Mouse (Mus musculus) intestine, embryonic 15.5 days (tissue): ENCODE results near the gene Gstm3. TPM values are rescaled to one million over a fixed set of nuclear protein-coding genes. Genes with fewer than 3 reads are reported as not detected.
"Not testable (repeated sequence)": the region's sequence is repeated elsewhere in the genome, so short reads cannot be mapped to it uniquely, and the experiment has no call there.

Source experiments
- ATAC-seq: fragments of 200-750 bp; cut with Nextera tagmentation; 2 replicates; pipeline ENCODE4 v1.8.0; 2017; ENCODE audit warnings: moderate TSS enrichment, moderate library complexity
- H3K27ac ChIP-seq: fragments of 300-500 bp; sonication (generic); 2 replicates; pipeline ENCODE4 v1.5.1; 2015; ENCODE audit warnings: mild to moderate bottlenecking, inconsistent platforms
- H3K27me3 ChIP-seq: fragments of 300-500 bp; sonication (generic); replicated peaks from 2 replicates; pipeline ENCODE4 v1.6.1; 2015; ENCODE audit warnings: inconsistent platforms
- H3K36me3 ChIP-seq: fragments of 300-500 bp; sonication (generic); 2 replicates; pipeline ENCODE4 v1.6.1; 2015; ENCODE audit warnings: inconsistent platforms
- H3K4me1 ChIP-seq: fragments of 300-500 bp; sonication (generic); replicated peaks from 2 replicates; pipeline ENCODE4 v1.6.1; 2015; ENCODE audit warnings: inconsistent platforms
- H3K4me2 ChIP-seq: fragments of 300-500 bp; sonication (generic); replicated peaks from 2 replicates; pipeline ENCODE4 v1.6.1; 2015; ENCODE audit warnings: mild to moderate bottlenecking, inconsistent platforms
- H3K4me3 ChIP-seq: fragments of 300-500 bp; sonication (generic); replicated peaks from 2 replicates; pipeline ENCODE4 v1.5.1; 2015; ENCODE audit warnings: inconsistent platforms
- H3K9ac ChIP-seq: fragments of 300-500 bp; sonication (generic); 2 replicates; pipeline ENCODE4 v1.6.1; 2015; ENCODE audit warnings: inconsistent platforms
- H3K9me3 ChIP-seq: fragments of 300-500 bp; sonication (generic); 2 replicates; pipeline ENCODE4 v1.6.1; 2016; ENCODE audit warnings: inconsistent platforms
- WGBS: fragments of 180-500 bp; shearing (Covaris S2); methylation state at CpG from one replicate; pipeline ENCODE4 v1.1.7; 2015; 5-methylcytosine and 5-hydroxymethylcytosine counted together
- polyA plus RNA-seq: library from polyadenylated mRNA; unstranded; fragments of >200 nt; fragmentation: Nextera tagmentation; extraction: Ambion mirVana; gene quantifications from 2 replicates; pipeline ENCODE4 v1.2.1, GENCODE M21; 2015

The Gstm3 gene
- polyA plus RNA-seq: 153 and 154 TPM in 2 replicates

DNA sequence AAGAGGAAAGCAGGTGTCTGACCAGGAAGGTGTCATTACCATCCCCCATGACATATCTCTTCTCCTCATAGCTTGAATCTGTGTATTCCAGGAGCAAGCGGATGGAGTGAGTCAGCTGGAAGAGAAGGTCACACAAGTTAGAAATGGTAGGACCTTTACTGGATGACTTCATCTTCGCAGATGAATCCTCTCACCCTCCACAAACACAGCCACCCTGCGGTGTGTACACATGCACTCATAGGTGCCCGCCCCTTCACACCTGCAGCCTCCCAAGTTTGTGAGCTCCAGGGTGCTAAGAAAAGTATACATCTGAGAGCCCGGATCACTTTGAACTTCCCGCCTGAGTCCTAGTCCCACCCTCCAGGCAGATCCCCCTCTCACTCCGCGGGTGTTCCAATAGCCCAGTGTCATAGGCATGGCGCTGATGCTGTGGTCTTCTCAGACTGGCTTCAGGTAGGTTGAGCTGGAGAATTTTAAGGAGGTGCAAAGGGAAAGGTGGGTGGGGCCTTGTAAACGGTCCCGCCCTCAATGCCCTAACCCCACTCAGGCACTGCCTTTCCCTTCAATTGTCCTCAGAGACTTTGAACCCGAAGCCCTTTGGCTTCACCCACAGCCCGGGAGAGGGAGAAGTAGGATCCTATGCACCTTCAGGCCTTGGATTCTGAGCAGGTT lies at the start of gene Gstm3:
Gstm3 (minus strand) TSS at position 560 of the 672 bp plus-strand sequence.
- Histone ChIP-seq H3K36me3 (no peaks in the 10 kb centered on the region), H3K4me1 (0 out of 2 replicates have a peak, but pooled peaks cover 8% of the 10 kb centered on the region), H3K9me3 (no peaks in the 10 kb centered on the region), H3K27ac (no peak within 1 kb of the TSS), H3K4me3 (0 out of 2 replicates have a peak within 1 kb of the TSS, but pooled peaks have one; percentile 11), H3K9ac (no peak within 1 kb of the TSS), H3K4me2 (peak within 1 kb of the TSS; percentile 45), H3K27me3 (no peaks in the 10 kb centered on the region)
- WGBS: 37% methylated on average over 13 of the region's 13 CpGs
- ATAC-seq: peak; percentile 84

DNA sequence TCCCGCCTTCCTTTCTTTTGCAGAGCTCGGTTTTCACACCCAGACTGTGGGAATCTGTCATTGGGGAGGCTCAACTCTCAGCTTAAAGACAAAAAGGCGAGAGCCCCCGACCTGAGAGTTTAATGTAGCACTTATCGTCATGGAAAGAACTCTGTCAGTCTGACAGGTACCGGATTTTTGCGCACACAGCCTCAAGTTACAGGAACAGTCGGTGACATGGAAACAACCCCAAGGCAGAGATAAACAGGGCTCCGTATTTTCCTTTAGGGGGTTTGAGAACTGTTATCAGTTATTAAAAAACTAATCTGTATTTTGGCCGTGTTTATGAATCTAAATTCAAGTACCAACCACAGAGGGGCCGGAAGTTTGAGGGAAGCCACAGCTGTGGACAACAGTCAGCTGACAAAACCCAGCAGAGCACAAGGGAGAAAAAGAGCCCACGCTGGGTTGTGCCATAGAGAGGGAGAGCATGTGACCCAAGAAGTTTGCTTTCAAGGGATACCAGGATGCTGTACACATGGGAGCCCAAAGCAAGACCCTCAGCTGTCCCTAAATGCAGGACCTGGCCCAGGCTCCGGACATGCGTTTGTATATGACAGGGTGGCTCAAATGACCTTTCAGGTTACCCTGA lies 49.2 kb upstream of the Gstm3 start:
- Histone ChIP-seq H3K27me3 (no peaks in the 10 kb centered on the region), H3K4me1 (peaks cover 21% of the 10 kb centered on the region), H3K9ac (peak overlapping the region; percentile 33), H3K4me2 (peak overlapping the region; percentile 73), H3K36me3 (no peaks in the 10 kb centered on the region), H3K27ac (peak overlapping the region; percentile 91), H3K4me3 (peak overlapping the region; percentile 40), H3K9me3 (no peaks in the 10 kb centered on the region)
- ATAC-seq: peak; percentile 18; the same call in 1 of the 2 replicates
- WGBS: 19% methylated on average over 14 of the region's 14 CpGs

DNA sequence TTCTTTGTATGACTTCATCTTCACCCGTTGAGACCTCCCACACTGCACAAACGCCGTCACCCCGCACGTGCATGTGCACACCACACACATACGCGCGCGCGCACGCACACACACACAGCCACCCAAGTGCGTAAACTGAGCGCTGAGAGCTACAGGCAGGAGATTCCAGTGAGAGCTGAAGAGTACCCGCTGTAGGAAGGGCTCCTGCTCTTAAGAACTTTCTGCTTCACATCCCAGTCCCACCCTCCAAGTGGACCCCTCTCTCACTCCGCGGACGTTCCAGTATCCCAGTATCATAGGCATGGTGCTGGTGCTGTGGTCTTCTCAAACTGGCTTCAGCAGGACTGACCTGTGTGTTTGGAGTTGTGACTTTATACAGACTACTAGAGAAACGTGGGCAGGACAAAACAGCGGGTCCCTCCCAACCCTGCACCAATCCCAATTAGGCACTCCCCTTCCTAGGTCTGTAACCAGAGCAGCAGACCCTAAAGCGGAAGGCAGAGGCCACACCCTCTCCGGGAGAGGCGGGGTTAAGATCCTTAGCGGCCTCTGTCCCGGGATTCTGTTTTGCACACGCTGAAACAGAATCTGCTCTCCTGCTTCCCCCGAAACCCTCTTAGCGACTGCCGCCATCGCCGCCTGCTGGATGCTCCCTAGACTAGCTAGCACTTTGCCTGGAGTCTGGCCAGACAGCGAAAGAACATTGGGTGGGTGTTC lies 48.5 kb upstream of the Gstm3 start, which contains the start of gene Gstm1:
Gstm1 (minus strand) TSS at position 501 of the 717 bp plus-strand sequence.
- Histone ChIP-seq H3K4me3 (peak within 1 kb of the TSS; percentile 40), H3K9me3 (no peaks in the 10 kb centered on the region), H3K9ac (peak within 1 kb of the TSS; percentile 36), H3K4me2 (peak within 1 kb of the TSS; percentile 73), H3K27me3 (no peaks in the 10 kb centered on the region), H3K27ac (peak within 1 kb of the TSS; percentile 91), H3K36me3 (no peaks in the 10 kb centered on the region), H3K4me1 (peaks cover 22% of the 10 kb centered on the region)
- under 1% methylated on average over 31 of the region's 31 CpGs for WGBS
- ATAC-seq: peak; percentile 98

DNA sequence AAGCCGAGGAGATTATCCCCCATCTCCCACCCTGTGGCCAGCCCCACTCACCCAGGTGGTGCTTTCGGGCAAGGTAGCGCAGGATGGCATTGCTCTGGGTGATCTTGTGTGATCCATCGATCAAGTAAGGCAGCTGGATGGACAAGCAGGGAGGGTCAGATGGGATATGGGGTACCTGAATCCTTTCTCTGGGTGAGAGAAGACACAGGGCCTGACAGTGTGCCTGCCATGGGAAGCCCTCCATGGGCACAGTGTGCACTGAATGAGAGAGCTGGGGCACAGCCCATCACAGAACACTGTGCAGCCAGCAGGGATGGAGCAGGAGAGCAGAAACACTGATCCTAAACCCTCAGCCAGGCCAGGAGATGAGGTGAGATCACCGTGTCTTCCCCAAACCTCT lies 47.4 kb upstream of the Gstm3 start:
- not testable (repeated sequence) for H3K27ac ChIP-seq, H3K9me3 ChIP-seq, H3K9ac ChIP-seq, ATAC-seq, H3K36me3 ChIP-seq, H3K27me3 ChIP-seq
- peaks cover 22% of the 10 kb centered on the region for H3K4me1 ChIP-seq
- peak overlapping the region; percentile 73 for H3K4me2 ChIP-seq
- peak overlapping the region; percentile 40; the same call in 1 of the 2 replicates for H3K4me3 ChIP-seq
- 70% methylated on average over 5 of the region's 5 CpGs for WGBS

DNA sequence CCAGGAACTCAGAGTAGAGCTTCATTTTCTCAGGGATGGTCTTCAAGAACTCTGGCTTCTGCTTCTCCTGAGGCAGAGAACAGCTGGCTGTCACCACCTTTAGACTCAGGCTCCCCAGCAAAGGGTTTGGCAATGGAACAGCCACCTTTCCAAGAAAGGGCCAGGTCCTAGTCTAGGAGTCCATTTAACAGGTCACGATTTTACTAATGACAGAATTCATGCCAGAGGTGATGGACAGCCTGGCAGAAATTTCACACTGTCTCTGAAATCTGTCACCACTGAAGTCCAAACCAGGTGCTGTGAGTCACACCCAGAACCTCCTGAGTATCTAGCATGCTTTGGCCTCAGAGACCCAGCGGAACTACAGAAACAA lies 45.9 kb upstream of the Gstm3 start:
- no peak for ATAC-seq
- Histone ChIP-seq H3K4me1 (peaks cover 22% of the 10 kb centered on the region), H3K27me3 (no peaks in the 10 kb centered on the region), H3K9ac (no peak overlapping the region), H3K36me3 (no peaks in the 10 kb centered on the region), H3K27ac (no peak overlapping the region), H3K4me2 (no peak overlapping the region; the same call in 1 of the 2 replicates), H3K4me3 (no peak overlapping the region), H3K9me3 (no peaks in the 10 kb centered on the region)
- WGBS: 86% methylated on average over 2 of the region's 2 CpGs

DNA sequence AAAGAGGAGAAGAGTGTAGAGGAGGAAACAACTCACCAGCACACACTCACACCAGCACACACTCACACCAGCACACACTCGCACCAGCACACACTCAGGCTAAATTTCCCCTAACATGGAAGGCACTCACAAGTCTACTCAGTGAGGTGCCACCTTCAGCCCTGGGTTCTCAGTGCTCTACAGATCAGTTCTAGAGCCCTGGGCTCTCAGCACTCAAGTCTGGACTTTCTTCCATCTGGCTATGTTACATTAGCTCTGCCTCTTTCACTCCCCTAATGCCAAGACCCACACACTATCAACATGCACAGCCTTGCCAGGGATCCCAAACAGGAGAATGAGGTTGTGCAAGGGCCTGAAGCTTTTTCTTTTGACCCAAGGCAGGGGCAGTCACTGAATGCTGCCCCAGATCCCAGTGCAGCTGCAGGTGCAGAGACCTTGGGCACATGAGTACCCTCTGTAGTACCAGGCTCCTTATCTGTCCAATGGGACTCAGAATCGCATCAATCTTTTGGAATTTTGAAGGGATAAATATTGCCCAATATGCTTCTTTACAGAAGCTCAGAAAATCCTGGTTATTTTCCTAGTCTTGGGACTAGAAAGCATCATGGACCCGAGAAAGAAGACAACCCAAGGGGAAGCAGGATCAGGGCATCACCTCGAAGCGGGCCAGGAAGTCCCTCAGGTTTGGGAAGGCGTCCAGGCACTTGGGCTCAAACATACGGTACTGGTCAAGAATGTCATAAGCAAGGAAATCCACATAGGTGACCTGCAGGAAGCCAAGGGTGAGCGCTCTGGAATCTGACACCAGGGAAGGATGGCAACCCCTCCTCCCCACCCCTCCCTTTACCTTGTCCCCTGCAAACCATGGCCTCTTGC lies 45.3 kb upstream of the Gstm3 start:
- Histone ChIP-seq H3K9ac (no peak overlapping the region), H3K4me3 (no peak overlapping the region), H3K27ac (no peak overlapping the region), H3K36me3 (no peaks in the 10 kb centered on the region), H3K9me3 (no peaks in the 10 kb centered on the region), H3K4me1 (peaks cover 22% of the 10 kb centered on the region), H3K27me3 (no peaks in the 10 kb centered on the region), H3K4me2 (peak overlapping the region; percentile 21; the same call in 1 of the 2 replicates)
- 82% methylated on average over 7 of the region's 8 CpGs for WGBS
- no peak for ATAC-seq

DNA sequence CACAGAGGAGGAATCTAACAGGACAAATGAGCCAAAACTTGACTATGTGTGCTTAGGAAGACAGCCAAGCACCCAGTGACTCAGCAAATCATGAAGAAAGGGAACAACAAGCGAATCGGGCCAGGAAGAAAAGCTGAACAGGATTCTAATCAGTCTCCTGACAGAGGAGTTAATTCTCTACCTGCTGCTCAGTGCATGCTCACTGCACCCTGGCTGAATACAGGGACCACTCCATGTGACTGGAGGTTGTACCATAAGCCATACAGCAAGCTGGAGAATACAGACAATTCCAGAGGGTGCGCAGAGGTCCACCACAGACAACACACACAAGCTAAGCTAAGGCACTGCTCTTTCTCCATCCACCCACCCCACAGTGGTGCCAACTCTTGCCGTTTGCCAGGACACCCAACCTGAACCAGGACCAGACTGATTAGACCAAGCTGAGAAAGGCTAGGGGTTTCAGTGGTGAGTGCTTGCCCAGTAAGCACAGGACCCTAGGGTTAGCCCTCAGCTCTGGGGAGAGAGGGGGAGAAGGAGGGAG lies 44.3 kb upstream of the Gstm3 start:
- Histone ChIP-seq H3K27ac (no peak overlapping the region), H3K4me2 (peak overlapping the region; percentile 21; the same call in 1 of the 2 replicates), H3K36me3 (no peaks in the 10 kb centered on the region), H3K4me1 (peaks cover 19% of the 10 kb centered on the region), H3K27me3 (no peaks in the 10 kb centered on the region), H3K9ac (no peak overlapping the region), H3K9me3 (no peaks in the 10 kb centered on the region), H3K4me3 (no peak overlapping the region)
- no peak for ATAC-seq
- WGBS: 75% methylated on average over 4 of the region's 4 CpGs

DNA sequence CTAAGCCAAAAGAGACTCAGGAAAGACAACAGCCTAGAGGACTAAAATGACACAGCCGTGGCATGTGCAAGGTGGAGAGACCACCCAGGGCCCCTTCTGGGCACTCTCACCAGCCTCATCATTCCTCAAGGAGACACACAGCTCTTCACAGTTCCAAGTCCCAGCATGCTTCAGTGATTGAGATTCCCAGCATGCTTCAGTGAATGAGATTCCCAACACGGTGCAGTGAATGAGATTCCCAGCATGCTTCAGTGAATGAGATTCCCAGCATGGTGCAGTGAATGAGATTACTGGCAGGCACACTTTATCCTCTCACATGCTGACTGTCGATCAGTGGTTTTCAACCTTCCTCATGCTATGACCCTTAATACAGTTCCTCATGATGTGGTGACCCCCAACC lies 42.5 kb upstream of the Gstm3 start:
- Histone ChIP-seq H3K9ac (no peak overlapping the region), H3K27me3 (no peaks in the 10 kb centered on the region), H3K4me2 (no peak overlapping the region), H3K4me1 (0 out of 2 replicates have a peak, but pooled peaks cover 11% of the 10 kb centered on the region), H3K9me3 (no peaks in the 10 kb centered on the region), H3K36me3 (no peaks in the 10 kb centered on the region), H3K27ac (no peak overlapping the region), H3K4me3 (no peak overlapping the region)
- 70% methylated on average over 3 of the region's 3 CpGs for WGBS
- ATAC-seq: no peak

DNA sequence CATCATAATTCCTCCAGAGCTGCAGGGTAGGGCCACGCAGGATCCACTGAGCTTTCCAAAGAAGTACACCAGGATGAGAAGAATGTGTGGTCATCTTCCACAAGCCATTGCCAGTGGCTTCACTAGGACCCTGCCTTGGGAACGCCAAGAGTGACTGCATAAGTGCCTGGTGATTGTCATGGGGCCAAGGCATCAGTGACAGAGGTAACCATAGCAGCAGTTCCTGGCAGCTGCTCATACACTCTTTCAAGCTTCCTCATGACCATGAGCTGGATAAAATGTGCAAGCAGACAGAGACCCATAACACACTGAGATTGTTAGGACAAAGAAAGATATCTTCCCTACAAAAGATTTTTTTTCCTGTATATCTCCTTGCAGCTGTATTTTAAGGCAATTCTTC lies 41.2 kb upstream of the Gstm3 start:
- no peak for ATAC-seq
- Histone ChIP-seq H3K36me3 (no peaks in the 10 kb centered on the region), H3K27ac (no peak overlapping the region), H3K4me3 (no peak overlapping the region), H3K9me3 (no peaks in the 10 kb centered on the region), H3K9ac (no peak overlapping the region), H3K4me2 (no peak overlapping the region), H3K27me3 (no peaks in the 10 kb centered on the region), H3K4me1 (0 out of 2 replicates have a peak, but pooled peaks cover 7% of the 10 kb centered on the region)
- WGBS: 62% methylated on average over 2 of the region's 2 CpGs

DNA sequence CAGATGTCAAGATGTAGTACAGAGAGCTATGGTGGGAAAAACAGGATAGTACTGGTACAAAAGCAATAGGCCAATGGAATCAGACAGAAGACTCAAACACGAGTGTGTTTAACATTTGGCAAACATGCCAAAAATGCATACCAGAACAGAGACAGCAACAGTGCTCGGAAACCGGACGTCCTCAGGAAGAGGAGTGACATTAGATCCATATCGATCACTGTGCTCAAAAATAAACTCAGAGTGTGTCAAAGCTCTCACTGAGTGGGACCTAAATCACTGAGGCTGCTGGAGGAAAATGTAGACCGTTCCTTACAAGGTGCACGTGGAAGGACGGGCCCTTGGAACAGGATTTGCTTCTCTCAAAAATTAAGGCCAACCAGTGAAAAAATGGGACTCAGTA lies 32.9 kb upstream of the Gstm3 start:
- ATAC-seq: no peak
- Histone ChIP-seq H3K9ac (no peak overlapping the region), H3K4me3 (no peak overlapping the region), H3K4me1 (no peaks in the 10 kb centered on the region), H3K36me3 (no peaks in the 10 kb centered on the region), H3K9me3 (no peaks in the 10 kb centered on the region), H3K27ac (no peak overlapping the region), H3K4me2 (no peak overlapping the region), H3K27me3 (no peaks in the 10 kb centered on the region)
- WGBS: 63% methylated on average over 8 of the region's 8 CpGs

DNA sequence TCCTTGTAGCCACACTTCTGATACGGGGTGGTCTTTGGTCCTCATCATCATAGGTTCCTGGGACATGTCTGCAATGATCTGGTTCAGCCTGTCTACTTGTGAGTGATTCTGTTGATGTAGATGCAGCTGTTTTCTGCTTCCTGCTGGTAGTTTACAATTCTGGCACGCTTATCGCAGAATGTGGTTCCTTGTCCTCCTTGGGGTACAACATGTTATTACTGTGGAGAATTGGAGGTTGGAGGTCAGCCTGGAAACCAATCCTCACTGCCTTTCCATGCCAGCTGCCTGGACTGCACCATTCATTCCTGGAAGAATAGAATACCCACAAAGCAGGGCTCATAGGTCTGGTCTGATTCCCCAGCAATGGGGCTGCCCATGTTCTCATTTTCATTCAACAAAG lies 30.4 kb upstream of the Gstm3 start:
- H3K36me3 ChIP-seq: no peaks in the 10 kb centered on the region
- 66% methylated on average over 3 of the region's 3 CpGs for WGBS
- H3K9me3 ChIP-seq: no peaks in the 10 kb centered on the region

More for the DNA sequence above, 30.4 kb upstream of the Gstm3 start:
- no peak overlapping the region for H3K4me2 ChIP-seq
- H3K4me3 ChIP-seq: no peak overlapping the region
- no peak for ATAC-seq
- H3K27ac ChIP-seq: no peak overlapping the region
- no peak overlapping the region for H3K9ac ChIP-seq
- H3K27me3 ChIP-seq: no peaks in the 10 kb centered on the region
- no peaks in the 10 kb centered on the region for H3K4me1 ChIP-seq
